Mouse (Mus musculus): ENCODE results near the gene Hist1h4k. TPM values are rescaled to one million over a fixed set of nuclear protein-coding genes. Genes with fewer than 3 reads are reported as not detected.

Hist1h4k gene
- total RNA-seq, 2 experiments from 2014 or later = 27.0 to 38.7 TPM

Small RNAs within 50 kb of the gene (microRNA-seq; reads per million reads assigned to microRNA genes)
- gene Gm44346 = 0 reads per million in 2 experiments
- gene Gm44357 = 0 reads per million in 2 experiments
- gene Gm44367 = 0 reads per million in 2 experiments
- gene Gm44454 = 0 reads per million in 2 experiments

Other genes starting within 250 kb of the Hist1h4k start
- 100 to 1,000 TPM; 119 to 122 TPM for gene Gm11273, start 249.1 kb downstream of the Hist1h4k start, total RNA-seq (2021)
- 1 to 10 TPM; 4.0 to 6.2 TPM for gene Zkscan8, start 219.4 kb downstream of the Hist1h4k start, total RNA-seq (2021)
- gene Olfr1366, start 207.7 kb downstream of the Hist1h4k start, total RNA-seq (2021) = not detected
- not detected for gene Olfr1535, start 190.6 kb downstream of the Hist1h4k start, total RNA-seq (2021)
- gene Olfr1364, start 168.7 kb downstream of the Hist1h4k start, total RNA-seq (2021) = not detected
- not detected for gene Olfr1362, start 136.5 kb downstream of the Hist1h4k start, total RNA-seq (2021)
- gene Olfr11, start 108.0 kb downstream of the Hist1h4k start, total RNA-seq (2021) = not detected
- not detected for gene Olfr1361, start 87.1 kb downstream of the Hist1h4k start, total RNA-seq (2021)
- gene Olfr1360, start 73.1 kb downstream of the Hist1h4k start, total RNA-seq (2021) = not detected
- not detected for gene Olfr1359, start 52.4 kb downstream of the Hist1h4k start, total RNA-seq (2021)
- 10 to 100 TPM; 10.7 to 18.2 TPM for gene Hist1h2bl, start 34.4 kb downstream of the Hist1h4k start, total RNA-seq (2021)
- gene Hist1h2ai, start 34.1 kb downstream of the Hist1h4k start, total RNA-seq (2021) = 1 to 10 TPM; 3.3 to 8.8 TPM
- gene Hist1h3h, start 32.8 kb downstream of the Hist1h4k start, total RNA-seq (2021) = 10 to 100 TPM; 12.6 to 15.0 TPM
- gene Hist1h2bm, start 28.5 kb downstream of the Hist1h4k start, total RNA-seq (2021) = 1 to 10 TPM; 2.0 to 3.5 TPM
- gene Hist1h4j, start 15.4 kb downstream of the Hist1h4k start, total RNA-seq (2021) = 1 to 10 TPM; 2.0 to 3.2 TPM
- 1 to 10 TPM; 2.1 to 4.8 TPM for gene Hist1h2ak, start 3.3 kb upstream of the Hist1h4k start, total RNA-seq (2021)
- 1 to 10 TPM; 6.9 to 9.3 TPM for gene Hist1h2bn, start 3.6 kb upstream of the Hist1h4k start, total RNA-seq (2021)
- gene Hist1h1b, start 30.1 kb upstream of the Hist1h4k start, total RNA-seq (2021) = 1 to 10 TPM; 4.7 to 6.6 TPM
- gene Hist1h3i, start 32.9 kb upstream of the Hist1h4k start, total RNA-seq (2021) = 10 to 100 TPM; 11.9 to 24.7 TPM
- gene Hist1h2an, start 36.7 kb upstream of the Hist1h4k start, total RNA-seq (2021) = 1 to 10 TPM; 1.0 to 2.0 TPM
- 1 to 10 TPM; 3.8 to 6.5 TPM for gene Hist1h2bp, start 37.0 kb upstream of the Hist1h4k start, total RNA-seq (2021)
- gene Hist1h2bq, start 59.7 kb upstream of the Hist1h4k start, total RNA-seq (2021) = 10 to 100 TPM; 18.8 to 22.7 TPM
- gene Hist1h2ao, start 60.0 kb upstream of the Hist1h4k start, total RNA-seq (2021) = 1 to 10 TPM in 1 of 2 experiments, under 1 TPM in 1; 0.81 to 6.5 TPM
- 10 to 100 TPM; 61.4 to 75.8 TPM for gene Hist1h4m, start 61.2 kb upstream of the Hist1h4k start, total RNA-seq (2021)
- not detected for gene Hist1h4n, start 81.7 kb upstream of the Hist1h4k start, total RNA-seq (2021)
- gene Hist1h2ap, start 83.0 kb upstream of the Hist1h4k start, total RNA-seq (2021) = 10 to 100 TPM; 11.5 to 14.3 TPM
- 10 to 100 TPM; 19.2 to 22.2 TPM for gene Hist1h2br, start 83.2 kb upstream of the Hist1h4k start, total RNA-seq (2021)
- gene Zfp184, start 194.6 kb upstream of the Hist1h4k start, total RNA-seq (2021) = under 1 TPM; 0.26 to 0.30 TPM
- gene Pom121l2, start 230.7 kb upstream of the Hist1h4k start, total RNA-seq (2021) = not detected